10 mouse cellular contexts compared by ENCODE assay signal in genomic region chr15:82163356-82164060, GRCm38 (mm10). TPM values are rescaled to one million over a fixed set of nuclear protein-coding genes. Genes with fewer than 3 reads are reported as not detected.
A peak's percentile ranks its signal among the peaks of the same experiment; 100 is the strongest.
DNase-seq lines count a peak whose midpoint lies in the region; ATAC-seq and TF ChIP-seq lines count a peak whose summit lies in the region.
"Had no signal": no experiment of that assay in that cellular context is flagged by ENCODE, and none has a peak within 500 bp of the region (broad histone marks: within the 10 kb centered on the region; RNA-seq: fewer than 3 reads in every experiment).

No protein-coding gene starts in this region.

- no peak overlapping the region for H3K4me3 ChIP-seq in heart, postnatal 0 days (ENCODE audit: low read depth, low read length)
- peak overlapping the region; percentile 24 for H3K4me3 ChIP-seq in liver, embryonic 12.5 days
- no peak overlapping the region for H3K4me3 ChIP-seq in stomach, embryonic 16.5 days (replicated peaks; ENCODE audit: low read length)
- H3K4me3 ChIP-seq: neural tube, embryonic 12.5 days had no signal

- H3K9me3 ChIP-seq in heart, postnatal 0 days (replicated peaks; ENCODE audit: control insufficient read depth, low read length), result no peaks in the 10 kb centered on the region
- H3K9me3 ChIP-seq in liver, embryonic 12.5 days (replicated peaks), result no peaks in the 10 kb centered on the region
- H3K9me3 ChIP-seq in stomach, embryonic 16.5 days (replicated peaks; ENCODE audit: control insufficient read depth, low read length), result no peaks in the 10 kb centered on the region
- H3K9me3 ChIP-seq: neural tube, embryonic 12.5 days had no signal

- no peak for DNase-seq in heart, postnatal 0 days (ENCODE audit: low spot score)
- DNase-seq in heart, postnatal 36 days, result no peak
- peak; percentile 67 to 72 for DNase-seq in spleen, postnatal 36 days (ENCODE audit: low spot score in 2 of 2)
- no peak for DNase-seq in spleen, postnatal 4 days (ENCODE audit: low spot score in 2 of 2)
- no peak for DNase-seq in cerebellum, postnatal 10 days
- no peak for DNase-seq in spleen, adult 12 weeks (ENCODE audit: low spot score)

- H3K36me3 ChIP-seq in heart, postnatal 0 days (replicated peaks; ENCODE audit: control insufficient read depth, insufficient read depth, low read length), result no peaks in the 10 kb centered on the region
- H3K36me3 ChIP-seq in liver, embryonic 12.5 days, result peaks cover 6% of the 10 kb centered on the region; the same call in 1 of the 2 replicates
- H3K36me3 ChIP-seq in stomach, embryonic 16.5 days (ENCODE audit: control insufficient read depth, insufficient read depth, low read length), result no peaks in the 10 kb centered on the region
- H3K36me3 ChIP-seq: neural tube, embryonic 12.5 days had no signal

- no peak overlapping the region for H3K9ac ChIP-seq in heart, postnatal 0 days (replicated peaks; ENCODE audit: low read depth, low read length)
- peak overlapping the region; percentile 65 for H3K9ac ChIP-seq in liver, embryonic 12.5 days
- H3K9ac ChIP-seq in stomach, embryonic 16.5 days (ENCODE audit: low read length), result peak overlapping the region; percentile 28
- H3K9ac ChIP-seq: neural tube, embryonic 12.5 days had no signal

- H3K4me1 ChIP-seq in heart, postnatal 0 days (ENCODE audit: control insufficient read depth, insufficient read depth), result peaks cover 69% of the 10 kb centered on the region
- H3K4me1 ChIP-seq in liver, embryonic 12.5 days, result peaks cover 98% of the 10 kb centered on the region
- H3K4me1 ChIP-seq in stomach, embryonic 16.5 days (ENCODE audit: control insufficient read depth, insufficient read depth, low read length), result peaks cover 65% of the 10 kb centered on the region

- ATAC-seq in heart, postnatal 0 days (ENCODE audit: insufficient read depth, low read depth), result no peak
- no peak for ATAC-seq in liver, embryonic 12.5 days
- no peak for ATAC-seq in stomach, embryonic 16.5 days (ENCODE audit: insufficient read depth, low FRiP score)
- ATAC-seq: Patski had no signal

- H3K27ac ChIP-seq in heart, postnatal 0 days (ENCODE audit: low read depth), result peak overlapping the region; percentile 36; the same call in 1 of the 2 replicates
- peak overlapping the region; percentile 96 for H3K27ac ChIP-seq in liver, embryonic 12.5 days
- peak overlapping the region; percentile 89 for H3K27ac ChIP-seq in stomach, embryonic 16.5 days (ENCODE audit: low read length)
- H3K27ac ChIP-seq: neural tube, embryonic 12.5 days had no signal

- intact Hi-C loops in heart, postnatal 36 days (cut with DNase I), result loop anchor here (2.0 kb wide), 1 partner anchor 15 kb away; no protein-coding TSS in a partner anchor

- 75% methylated on average over 10 of the region's 10 CpGs for WGBS in heart, postnatal 0 days
- WGBS in liver, embryonic 12.5 days (ENCODE audit: insufficient replicate concordance), result 72% methylated on average over 10 of the region's 10 CpGs
- WGBS in stomach, embryonic 16.5 days, result 78% methylated on average over 10 of the region's 10 CpGs

- no peak for TF ChIP-seq EP300 in heart, postnatal 0 days (IDR thresholded peaks at IDR 0.05; ENCODE audit: low read depth)

- H3K27me3 ChIP-seq in heart, postnatal 0 days (ENCODE audit: control insufficient read depth, insufficient read depth, low read length), result no peaks in the 10 kb centered on the region
- no peaks in the 10 kb centered on the region for H3K27me3 ChIP-seq in liver, embryonic 12.5 days (replicated peaks)
- H3K27me3 ChIP-seq in stomach, embryonic 16.5 days (ENCODE audit: control insufficient read depth, insufficient read depth, low read length), result no peaks in the 10 kb centered on the region
- H3K27me3 ChIP-seq: neural tube, embryonic 12.5 days; Patski had no signal

- no peak overlapping the region for H3K4me2 ChIP-seq in heart, postnatal 0 days (ENCODE audit: low read depth, low read length)
- peak overlapping the region; percentile 65 for H3K4me2 ChIP-seq in liver, embryonic 12.5 days
- peak overlapping the region; percentile 15; the same call in 1 of the 2 replicates for H3K4me2 ChIP-seq in stomach, embryonic 16.5 days (ENCODE audit: low read depth, low read length)
- H3K4me2 ChIP-seq: neural tube, embryonic 12.5 days had no signal

- no peak for TF ChIP-seq CTCF in heart, postnatal 0 days (IDR thresholded peaks at IDR 0.05; ENCODE audit: low read depth)

RNA-seq across cellular contexts. Expression of gene Srebf2, which starts 16.5 kb away (rescaled TPM):
- total RNA-seq in heart, postnatal 0 days (2014; rRNA removed; ENCODE audit: low replicate concordance), result 86.3 and 90.3 TPM in 2 replicates
- 58.0 and 68.3 TPM in 2 replicates for polyA plus RNA-seq in heart, postnatal 0 days (2015; fragmentation: Nextera tagmentation; extraction: Ambion mirVana)
- total RNA-seq in heart, postnatal 36 days (2021), result 10 to 100 TPM; 17.4 to 19.5 TPM
- polyA plus RNA-seq in liver, embryonic 12.5 days (2016; fragmentation: Nextera tagmentation; extraction: Ambion mirVana), result 96.9 and 99.4 TPM in 2 replicates
- 161 and 169 TPM in 2 replicates for polyA plus RNA-seq in stomach, embryonic 16.5 days (2015; fragmentation: Nextera tagmentation; extraction: Ambion mirVana)

RNA-seq across cellular contexts. Expression of gene Ccdc134, which starts 35.8 kb away (rescaled TPM):
- total RNA-seq in heart, postnatal 0 days (2014; rRNA removed; ENCODE audit: low replicate concordance), result 4.9 and 6.9 TPM in 2 replicates
- 5.9 and 6.5 TPM in 2 replicates for polyA plus RNA-seq in heart, postnatal 0 days (2015; fragmentation: Nextera tagmentation; extraction: Ambion mirVana)
- 1 to 10 TPM; 3.4 to 5.6 TPM for total RNA-seq in heart, postnatal 36 days (2021)
- polyA plus RNA-seq in liver, embryonic 12.5 days (2016; fragmentation: Nextera tagmentation; extraction: Ambion mirVana), result 12.2 TPM in 2 replicates
- 15.9 and 17.2 TPM in 2 replicates for polyA plus RNA-seq in stomach, embryonic 16.5 days (2015; fragmentation: Nextera tagmentation; extraction: Ambion mirVana)

RNA-seq across cellular contexts. Expression of gene Shisa8, which starts 49.1 kb away (rescaled TPM):
- total RNA-seq in heart, postnatal 0 days (2014; rRNA removed; ENCODE audit: low replicate concordance), result 0.19 and 7.5 TPM in 2 replicates
- 0.07 and 0.23 TPM in 2 replicates for polyA plus RNA-seq in heart, postnatal 0 days (2015; fragmentation: Nextera tagmentation; extraction: Ambion mirVana)
- under 1 TPM; 0.14 to 0.19 TPM for total RNA-seq in heart, postnatal 36 days (2021)
- 0.31 and 0.37 TPM in 2 replicates for polyA plus RNA-seq in liver, embryonic 12.5 days (2016; fragmentation: Nextera tagmentation; extraction: Ambion mirVana)
- not detected in 2 replicates for polyA plus RNA-seq in stomach, embryonic 16.5 days (2015; fragmentation: Nextera tagmentation; extraction: Ambion mirVana)

Comparison
In these comparisons a context has a peak if more than half of its experiments do, and no peak if none do; other contexts are left out.
1. DNase-seq: peak in spleen, postnatal 36 days (2 of 2); none in heart, postnatal 0 days (single experiment), heart, postnatal 36 days (0 of 2), spleen, postnatal 4 days (0 of 2), cerebellum, postnatal 10 days (0 of 2) and spleen, adult 12 weeks (single experiment).
2. H3K27ac ChIP-seq: peak in every context shown above with its lines; median percentile 96 in liver, embryonic 12.5 days; 89 in stomach, embryonic 16.5 days; 36 in heart, postnatal 0 days.